Mouse (Mus musculus): Measurements from ENCODE around the gene Slc17a1.

The Slc17a1 gene

GRCm38 (mm10) chr13:23889011-23889605 lies 21.6 kb downstream of the Slc17a1 start:
- in situ Hi-C loops (cut with MboI, MseI) = no loop called here

DNA sequence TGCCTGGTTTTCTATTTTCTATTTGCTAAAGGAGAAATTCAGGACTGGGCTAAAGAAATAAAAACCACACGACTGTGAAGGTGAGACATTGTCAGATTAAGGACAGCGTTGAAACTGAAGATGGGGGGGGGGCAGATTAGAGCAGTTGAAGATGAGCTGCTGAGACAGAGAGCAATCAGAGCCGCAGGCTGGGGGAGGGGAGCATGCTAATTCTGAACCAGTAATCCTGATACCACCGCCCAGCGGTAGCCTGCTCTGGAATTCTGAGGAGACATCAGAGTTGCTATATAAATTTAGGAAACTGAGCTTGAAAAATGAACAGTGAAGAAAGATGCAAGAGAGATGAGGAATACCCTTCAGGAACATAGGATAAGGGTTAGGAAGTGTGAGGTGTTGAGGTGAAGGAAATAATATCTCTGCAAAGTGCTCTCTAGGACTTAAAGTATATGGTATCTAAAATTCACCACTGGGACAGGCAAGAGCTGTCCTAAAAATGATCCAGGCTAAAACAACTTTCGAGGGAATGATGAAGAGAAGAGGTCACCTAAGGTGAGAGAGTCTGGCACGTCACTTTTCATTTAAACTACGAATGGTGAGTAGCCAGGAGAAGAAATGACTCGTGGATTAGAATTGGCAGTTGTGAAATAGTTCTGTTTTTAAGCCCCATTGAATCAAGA lies 25.2 kb downstream of the Slc17a1 start:
- in situ Hi-C loops (cut with MboI, MseI) = no loop called here

GRCm38 (mm10) chr13:23893269-23893593 lies 25.7 kb downstream of the Slc17a1 start:
- in situ Hi-C loops (cut with MboI, MseI) = no loop called here

DNA sequence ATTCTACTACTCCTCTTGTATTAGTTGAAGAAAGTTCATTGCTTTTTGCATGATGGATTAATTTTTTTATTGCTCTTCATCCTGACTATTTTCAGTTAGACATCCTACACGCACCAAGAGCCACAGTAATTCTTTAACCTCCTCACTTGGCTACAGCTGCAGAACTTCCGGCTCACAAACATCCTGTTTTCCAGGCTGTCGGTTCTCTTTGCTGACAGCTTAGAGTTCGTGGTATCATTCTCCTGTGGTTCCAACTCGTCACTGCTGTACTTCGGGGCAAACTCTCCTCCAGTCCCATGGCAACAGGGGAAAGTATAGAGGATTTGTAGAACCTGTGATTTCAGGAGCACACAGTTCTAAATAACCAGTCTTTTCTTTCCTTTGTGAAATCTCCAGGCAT lies 30.7 kb downstream of the Slc17a1 start:
- in situ Hi-C loops (cut with MboI, MseI) = no loop called here

DNA sequence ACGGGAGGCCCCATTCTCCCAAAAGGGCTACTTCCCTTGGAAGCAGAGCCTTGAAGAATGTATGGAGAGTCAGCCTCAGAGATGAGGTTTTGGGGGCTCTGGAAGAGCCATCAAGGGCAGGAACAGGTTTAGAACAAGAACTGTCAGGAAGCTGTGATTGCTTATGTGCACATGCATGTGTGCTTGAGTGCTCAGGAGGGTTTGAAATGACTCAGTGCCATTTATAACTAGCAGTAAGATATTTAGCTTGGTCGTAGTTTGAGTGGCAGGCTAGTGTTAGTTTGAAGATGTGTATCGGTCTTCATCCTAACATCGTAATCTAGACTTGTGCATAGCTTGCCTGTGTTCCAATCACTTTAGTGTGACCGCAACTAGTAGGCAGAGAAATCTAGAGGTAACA lies 39.4 kb downstream of the Slc17a1 start:
- in situ Hi-C loops (cut with MboI, MseI) = no loop called here

DNA sequence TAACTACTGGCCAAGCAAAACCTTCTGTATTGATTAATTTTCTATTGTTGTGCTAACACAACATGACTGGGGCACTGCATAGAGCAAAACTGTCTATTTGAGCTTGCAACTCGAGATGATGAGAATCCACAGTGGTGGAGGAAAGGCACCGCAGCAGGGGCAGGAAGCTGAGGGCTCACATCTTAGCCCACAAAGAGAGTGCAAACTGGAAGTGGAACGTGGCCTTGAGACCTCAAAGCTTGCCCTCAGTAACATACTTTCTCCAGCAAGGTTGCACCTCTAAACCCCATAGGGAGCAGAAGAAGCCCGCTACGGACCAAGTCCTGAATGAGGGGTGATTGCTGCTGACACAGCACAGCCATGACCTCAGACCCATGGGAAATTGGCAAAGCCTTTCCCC lies 42.6 kb downstream of the Slc17a1 start:
- in situ Hi-C loops (cut with MboI, MseI) = no loop called here

DNA sequence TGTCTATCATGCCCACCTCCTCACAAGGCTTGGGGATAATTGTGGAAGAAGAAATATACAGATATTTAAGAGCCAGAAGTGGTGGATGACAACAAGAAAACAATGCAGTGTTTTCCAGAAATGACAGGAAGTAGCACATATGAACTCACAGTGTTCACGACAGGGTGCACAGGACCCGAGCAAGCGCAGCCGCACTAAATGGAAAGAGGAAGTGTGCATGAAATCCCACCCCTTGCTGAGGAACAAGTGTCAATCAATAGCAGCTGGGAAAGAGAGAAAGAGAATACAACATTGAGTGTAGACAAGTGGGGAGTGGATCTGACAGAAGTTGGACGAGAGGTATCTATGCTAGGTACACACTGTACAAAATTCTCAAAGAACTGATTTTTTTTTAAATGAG lies 43.8 kb downstream of the Slc17a1 start:
- in situ Hi-C loops (cut with MboI, MseI) = no loop called here

- in situ Hi-C loops (cut with MboI, MseI) = no loop called here
Measured at GRCm38 (mm10) chr13:23913791-23914306, 46.3 kb downstream of the Slc17a1 start.

DNA sequence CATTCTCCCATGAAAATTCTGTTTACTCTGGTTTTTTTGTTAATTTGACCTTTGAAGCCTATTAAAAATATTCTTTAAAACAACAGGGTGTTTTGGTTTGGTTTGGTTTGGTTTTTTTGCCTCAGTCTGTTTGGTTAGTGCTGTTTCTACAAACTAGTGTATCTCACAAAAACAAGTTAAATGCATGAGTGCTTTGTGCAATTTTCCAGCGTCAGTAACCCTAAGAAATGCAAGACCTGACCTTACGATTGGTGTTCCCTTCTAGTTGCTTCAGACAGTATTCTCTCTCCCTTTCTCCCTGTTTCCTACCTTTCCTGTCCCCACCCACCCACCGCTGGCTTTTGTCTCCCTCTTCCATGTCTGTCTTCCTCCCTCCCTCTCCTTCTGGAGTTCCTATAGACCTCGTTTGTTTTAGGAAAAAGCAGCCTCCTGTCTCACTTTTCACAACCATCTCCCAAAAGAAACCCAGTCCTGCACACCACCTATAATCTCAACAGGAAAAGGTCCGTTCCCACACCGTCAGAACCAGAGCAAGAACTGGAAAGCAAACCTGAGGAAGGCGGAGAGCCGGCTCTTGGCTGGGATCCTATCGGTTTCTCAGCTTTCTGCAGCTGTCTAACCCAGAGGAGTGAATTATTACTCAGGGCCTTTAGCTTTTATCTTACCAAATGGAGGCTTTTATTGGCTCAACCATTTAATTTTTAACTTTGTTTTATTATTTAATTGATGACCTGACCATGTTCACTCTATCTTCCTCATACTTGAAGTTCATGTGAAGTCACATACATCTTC lies 47.0 kb downstream of the Slc17a1 start, which contains the start of gene Slc17a4:
TSS of gene Slc17a4 (minus strand) at position 634 of the 792 bp plus-strand sequence.
- in situ Hi-C loops (cut with MboI, MseI) = no loop called here

- in situ Hi-C loops (cut with MboI, MseI) = no loop called here
Measured at GRCm38 (mm10) chr13:23916132-23916531, 48.6 kb downstream of the Slc17a1 start.

GRCm38 (mm10) chr13:23917674-23918073 lies 50.1 kb downstream of the Slc17a1 start:
- in situ Hi-C loops (cut with MboI, MseI) = no loop called here

DNA sequence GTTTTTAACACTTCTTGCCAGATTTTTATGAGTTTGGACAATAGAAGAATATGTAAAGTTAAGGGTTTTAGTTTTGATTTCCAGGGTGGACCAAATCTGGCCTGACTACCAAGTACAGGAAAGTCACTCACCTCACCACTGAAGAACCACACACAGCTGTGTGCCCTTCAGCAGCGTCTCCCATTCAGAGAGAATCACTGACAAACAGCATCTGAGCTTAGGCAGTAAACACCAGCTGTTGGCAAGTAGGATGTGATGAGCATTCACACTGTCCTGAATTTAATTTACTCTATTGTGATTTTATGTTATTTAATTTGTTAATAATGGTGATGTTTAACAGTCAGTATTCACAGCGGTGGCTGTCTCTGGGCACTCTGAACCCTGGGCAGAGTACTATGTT lies 58.2 kb downstream of the Slc17a1 start:
- in situ Hi-C loops (cut with MboI, MseI) = no loop called here

GRCm38 (mm10) chr13:23928637-23929036 lies 61.1 kb downstream of the Slc17a1 start:
- in situ Hi-C loops (cut with MboI, MseI) = no loop called here

DNA sequence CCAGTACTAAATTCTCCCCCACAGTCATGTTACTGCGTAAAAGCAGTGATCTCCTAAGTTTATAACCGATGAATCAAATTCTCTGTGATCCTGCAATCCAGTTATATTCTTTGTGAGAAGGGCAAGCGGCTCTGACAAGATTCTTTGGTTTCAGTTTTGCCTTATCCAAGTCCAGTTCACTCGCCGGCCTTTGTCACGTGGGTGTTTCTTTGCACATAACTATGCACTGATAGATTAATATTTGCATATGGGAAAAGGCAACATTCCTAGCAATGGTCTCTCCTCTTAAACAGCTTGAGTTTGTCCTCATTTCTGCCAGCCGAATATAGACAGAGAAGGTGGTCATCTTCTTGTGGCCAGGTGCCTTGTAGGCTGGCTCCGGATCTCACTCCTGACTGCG lies 62.9 kb downstream of the Slc17a1 start:
- in situ Hi-C loops (cut with MboI, MseI) = no loop called here

GRCm38 (mm10) chr13:23930904-23931303 lies 63.4 kb downstream of the Slc17a1 start:
- in situ Hi-C loops (cut with MboI, MseI) = no loop called here

GRCm38 (mm10) chr13:23933421-23934210 lies 66.1 kb downstream of the Slc17a1 start, which contains the start of gene Hist1h2ba:
TSS of gene Hist1h2ba (minus strand) at chr13:23934156.
- in situ Hi-C loops (cut with MboI, MseI) = no loop called here

- in situ Hi-C loops (cut with MboI, MseI) = no loop called here
Measured at GRCm38 (mm10) chr13:23934211-23934520, 66.6 kb downstream of the Slc17a1 start, which contains the start of gene Hist1h2aa. TSS of gene Hist1h2aa (plus strand) at chr13:23934462.

DNA sequence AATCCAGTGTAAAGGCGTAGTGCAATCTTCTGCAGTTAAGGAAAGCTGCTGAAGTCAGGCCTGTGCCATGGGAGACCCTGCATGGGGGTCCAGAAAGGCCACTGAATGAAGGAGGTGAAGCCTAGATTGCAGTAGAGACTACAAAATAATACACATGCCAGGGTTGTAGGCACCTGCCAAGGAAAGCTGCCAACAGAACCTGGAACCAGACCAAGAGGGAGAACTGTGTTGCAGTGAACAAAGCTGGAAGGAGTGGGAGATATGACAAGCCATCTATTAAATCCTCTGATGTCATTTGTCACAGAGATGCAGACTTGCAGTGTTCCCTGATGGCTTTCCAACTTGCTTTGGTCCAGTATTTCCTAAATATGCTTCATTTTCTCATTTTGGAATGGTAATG lies 71.1 kb downstream of the Slc17a1 start:
- in situ Hi-C loops (cut with MboI, MseI) = no loop called here

GRCm38 (mm10) chr13:23940291-23940690 lies 72.7 kb downstream of the Slc17a1 start:
- in situ Hi-C loops (cut with MboI, MseI) = no loop called here

- in situ Hi-C loops (cut with MboI, MseI) = no loop called here
Measured at GRCm38 (mm10) chr13:23942861-23943260, 75.3 kb downstream of the Slc17a1 start.
